Mouse (Mus musculus): ENCODE data around the gene Rtp3. TPM values are rescaled to one million over a fixed set of nuclear protein-coding genes. Genes with fewer than 3 reads are reported as not detected.

The Rtp3 gene
- polyA plus RNA-seq, 1 experiment from 2014 or later: not detected

- H3K27ac ChIP-seq: no peak overlapping the region
- no peaks in the 10 kb centered on the region for H3K4me1 ChIP-seq
- no peak for ATAC-seq (ENCODE audit: low FRiP score, low read depth)
- 6% methylated on average over 5 of the region's 5 CpGs for WGBS
- H3K9me3 ChIP-seq: no peaks in the 10 kb centered on the region
- H3K4me3 ChIP-seq: no peak overlapping the region
- H3K36me3 ChIP-seq: no peaks in the 10 kb centered on the region
- H3K4me2 ChIP-seq (replicated peaks): no peak overlapping the region
- no peaks in the 10 kb centered on the region for H3K27me3 ChIP-seq (replicated peaks)
- H3K9ac ChIP-seq: no peak overlapping the region
Measured at GRCm38 (mm10) chr9:110997245-110997644, 6.9 kb upstream of the Rtp3 start.

- 9% methylated on average over 13 of the region's 13 CpGs for WGBS
- Histone ChIP-seq H3K4me3 (peak overlapping the region; percentile 35), H3K9ac (no peak overlapping the region), H3K27ac (no peak overlapping the region), H3K4me2 (replicated peaks) (peak overlapping the region; percentile 58), H3K9me3 (no peaks in the 10 kb centered on the region), H3K4me1 (no peaks in the 10 kb centered on the region), H3K36me3 (no peaks in the 10 kb centered on the region), H3K27me3 (replicated peaks) (no peaks in the 10 kb centered on the region)
- peak; percentile 89 for ATAC-seq (ENCODE audit: low FRiP score, low read depth)
Measured at GRCm38 (mm10) chr9:110994716-110995172, 4.4 kb upstream of the Rtp3 start.

GRCm38 (mm10) chr9:110993281-110993709 is 2.9 kb upstream of the Rtp3 start:
- Histone ChIP-seq H3K4me1 (no peaks in the 10 kb centered on the region), H3K36me3 (no peaks in the 10 kb centered on the region), H3K27ac (no peak overlapping the region), H3K9ac (no peak overlapping the region), H3K4me2 (replicated peaks) (no peak overlapping the region), H3K9me3 (no peaks in the 10 kb centered on the region), H3K4me3 (no peak overlapping the region), H3K27me3 (replicated peaks) (no peaks in the 10 kb centered on the region)
- ATAC-seq (ENCODE audit: low FRiP score, low read depth): no peak
- 47% methylated on average over 3 of the region's 3 CpGs for WGBS

GRCm38 (mm10) chr9:110989543-110989942 is 840 bp downstream of the Rtp3 start:
- H3K4me2 ChIP-seq (replicated peaks): no peak overlapping the region
- 88% methylated on average over 2 of the region's 2 CpGs for WGBS
- no peaks in the 10 kb centered on the region for H3K9me3 ChIP-seq
- no peak overlapping the region for H3K27ac ChIP-seq
- no peaks in the 10 kb centered on the region for H3K4me1 ChIP-seq
- ATAC-seq (ENCODE audit: low FRiP score, low read depth): no peak
- no peak overlapping the region for H3K4me3 ChIP-seq
- H3K9ac ChIP-seq: no peak overlapping the region
- H3K27me3 ChIP-seq (replicated peaks): no peaks in the 10 kb centered on the region
- H3K36me3 ChIP-seq: no peaks in the 10 kb centered on the region

- Histone ChIP-seq H3K9ac (no peak overlapping the region), H3K4me2 (replicated peaks) (no peak overlapping the region), H3K36me3 (no peaks in the 10 kb centered on the region), H3K27ac (no peak overlapping the region), H3K27me3 (replicated peaks) (no peaks in the 10 kb centered on the region), H3K4me3 (no peak overlapping the region), H3K9me3 (no peaks in the 10 kb centered on the region), H3K4me1 (no peaks in the 10 kb centered on the region)
- ATAC-seq (ENCODE audit: low FRiP score, low read depth): no peak
- WGBS: 65% methylated on average over 4 of the region's 4 CpGs
Measured at GRCm38 (mm10) chr9:110989141-110989540, 1.2 kb downstream of the Rtp3 start.

- Histone ChIP-seq H3K4me2 (replicated peaks) (no peak overlapping the region), H3K9ac (no peak overlapping the region), H3K27ac (no peak overlapping the region), H3K4me1 (no peaks in the 10 kb centered on the region), H3K4me3 (no peak overlapping the region), H3K9me3 (no peaks in the 10 kb centered on the region), H3K36me3 (no peaks in the 10 kb centered on the region), H3K27me3 (replicated peaks) (no peaks in the 10 kb centered on the region)
- 83% methylated on average over 3 of the region's 3 CpGs for WGBS
- no peak for ATAC-seq (ENCODE audit: low FRiP score, low read depth)
Measured at GRCm38 (mm10) chr9:110988078-110988477, 2.3 kb downstream of the Rtp3 start.

- Histone ChIP-seq H3K27ac (no peak overlapping the region), H3K4me1 (no peaks in the 10 kb centered on the region), H3K4me3 (no peak overlapping the region), H3K4me2 (replicated peaks) (no peak overlapping the region), H3K36me3 (no peaks in the 10 kb centered on the region), H3K9me3 (no peaks in the 10 kb centered on the region), H3K9ac (no peak overlapping the region), H3K27me3 (replicated peaks) (no peaks in the 10 kb centered on the region)
- WGBS: 80% methylated on average over 4 of the region's 4 CpGs
- no peak for ATAC-seq (ENCODE audit: low FRiP score, low read depth)
Measured at GRCm38 (mm10) chr9:110987331-110987730, 3.1 kb downstream of the Rtp3 start.

- no peak overlapping the region for H3K4me2 ChIP-seq (replicated peaks)
- H3K9me3 ChIP-seq: no peaks in the 10 kb centered on the region
- no peaks in the 10 kb centered on the region for H3K36me3 ChIP-seq
- no peak for ATAC-seq (ENCODE audit: low FRiP score, low read depth)
- no peaks in the 10 kb centered on the region for H3K27me3 ChIP-seq (replicated peaks)
- no peak overlapping the region for H3K27ac ChIP-seq
- no peak overlapping the region for H3K9ac ChIP-seq
- 88% methylated on average over 8 of the region's 8 CpGs for WGBS
- H3K4me1 ChIP-seq: no peaks in the 10 kb centered on the region
- no peak overlapping the region for H3K4me3 ChIP-seq
Measured at GRCm38 (mm10) chr9:110985951-110986350, 4.4 kb downstream of the Rtp3 start.

GRCm38 (mm10) chr9:110985541-110985940 is 4.8 kb downstream of the Rtp3 start:
- WGBS: 94% methylated on average over 5 of the region's 5 CpGs
- no peak for ATAC-seq (ENCODE audit: low FRiP score, low read depth)
- H3K4me2 ChIP-seq (replicated peaks): no peak overlapping the region

GRCm38 (mm10) chr9:110984096-110984495 is 6.3 kb downstream of the Rtp3 start:
- Histone ChIP-seq H3K4me1 (no peaks in the 10 kb centered on the region), H3K36me3 (no peaks in the 10 kb centered on the region), H3K27ac (no peak overlapping the region), H3K4me2 (replicated peaks) (no peak overlapping the region), H3K9me3 (no peaks in the 10 kb centered on the region), H3K9ac (no peak overlapping the region), H3K27me3 (replicated peaks) (no peaks in the 10 kb centered on the region), H3K4me3 (no peak overlapping the region)
- no peak for ATAC-seq (ENCODE audit: low FRiP score, low read depth)
- WGBS: 94% methylated on average over 9 of the region's 9 CpGs

More at GRCm38 (mm10) chr9:110985541-110985940, 4.8 kb downstream of the Rtp3 start:
- Histone ChIP-seq H3K27ac (no peak overlapping the region), H3K9ac (no peak overlapping the region), H3K27me3 (replicated peaks) (no peaks in the 10 kb centered on the region), H3K4me1 (no peaks in the 10 kb centered on the region), H3K36me3 (no peaks in the 10 kb centered on the region), H3K4me3 (no peak overlapping the region), H3K9me3 (no peaks in the 10 kb centered on the region)

- WGBS: 63% methylated on average over 4 of the region's 4 CpGs
- Histone ChIP-seq H3K9ac (no peak overlapping the region), H3K27me3 (replicated peaks) (no peaks in the 10 kb centered on the region), H3K36me3 (no peaks in the 10 kb centered on the region), H3K4me1 (no peaks in the 10 kb centered on the region), H3K27ac (no peak overlapping the region), H3K4me2 (replicated peaks) (no peak overlapping the region), H3K9me3 (no peaks in the 10 kb centered on the region), H3K4me3 (no peak overlapping the region)
- no peak for ATAC-seq (ENCODE audit: low FRiP score, low read depth)
Measured at GRCm38 (mm10) chr9:110982351-110982750, 8.0 kb downstream of the Rtp3 start.

GRCm38 (mm10) chr9:110979411-110979810 is 11.0 kb downstream of the Rtp3 start:
- Histone ChIP-seq H3K9me3 (no peaks in the 10 kb centered on the region), H3K4me1 (no peaks in the 10 kb centered on the region), H3K4me2 (replicated peaks) (no peak overlapping the region), H3K27ac (no peak overlapping the region), H3K9ac (no peak overlapping the region), H3K4me3 (no peak overlapping the region), H3K36me3 (no peaks in the 10 kb centered on the region), H3K27me3 (replicated peaks) (no peaks in the 10 kb centered on the region)
- ATAC-seq (ENCODE audit: low FRiP score, low read depth): no peak
- WGBS: 93% methylated on average over 11 of the region's 11 CpGs

- 74% methylated on average over 2 of the region's 2 CpGs for WGBS
- no peak for ATAC-seq (ENCODE audit: low FRiP score, low read depth)
- H3K27me3 ChIP-seq (replicated peaks): no peaks in the 10 kb centered on the region
- no peak overlapping the region for H3K4me2 ChIP-seq (replicated peaks)
- no peak overlapping the region for H3K4me3 ChIP-seq
- no peak overlapping the region for H3K9ac ChIP-seq
- H3K27ac ChIP-seq: no peak overlapping the region
- no peaks in the 10 kb centered on the region for H3K4me1 ChIP-seq
- H3K36me3 ChIP-seq: no peaks in the 10 kb centered on the region
- H3K9me3 ChIP-seq: no peaks in the 10 kb centered on the region
Measured at GRCm38 (mm10) chr9:110965910-110966231, 24.5 kb downstream of the Rtp3 start.
